Mouse (Mus musculus): ENCODE results near the gene Bet1l. TPM values are rescaled to one million over a fixed set of nuclear protein-coding genes. Genes with fewer than 3 reads are reported as not detected.

Bet1l gene
- polyA plus RNA-seq, 1 experiment: 40.0 TPM

DNA sequence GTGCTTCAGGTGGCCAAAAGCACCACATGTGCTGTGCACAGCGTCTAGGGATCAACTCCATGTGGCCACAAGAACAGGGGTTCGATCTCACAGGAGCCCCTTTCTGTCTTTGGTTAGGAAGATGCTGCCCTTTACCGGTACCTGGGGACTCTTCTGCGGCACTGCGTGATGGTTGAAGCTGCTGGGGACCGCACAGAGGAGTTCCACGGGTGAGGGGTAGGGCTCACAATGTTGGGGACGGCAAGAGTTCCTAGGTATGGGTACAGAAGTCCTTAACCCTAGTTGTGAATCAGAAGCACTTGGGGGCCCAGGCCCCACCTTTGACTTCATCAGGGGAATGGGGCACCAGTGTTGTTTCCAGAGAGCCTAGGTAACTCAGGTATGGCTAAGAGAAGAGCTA, 1.4 kb upstream of the Bet1l start:
- DNase-seq (ENCODE audit: low read depth): no peak

DNA sequence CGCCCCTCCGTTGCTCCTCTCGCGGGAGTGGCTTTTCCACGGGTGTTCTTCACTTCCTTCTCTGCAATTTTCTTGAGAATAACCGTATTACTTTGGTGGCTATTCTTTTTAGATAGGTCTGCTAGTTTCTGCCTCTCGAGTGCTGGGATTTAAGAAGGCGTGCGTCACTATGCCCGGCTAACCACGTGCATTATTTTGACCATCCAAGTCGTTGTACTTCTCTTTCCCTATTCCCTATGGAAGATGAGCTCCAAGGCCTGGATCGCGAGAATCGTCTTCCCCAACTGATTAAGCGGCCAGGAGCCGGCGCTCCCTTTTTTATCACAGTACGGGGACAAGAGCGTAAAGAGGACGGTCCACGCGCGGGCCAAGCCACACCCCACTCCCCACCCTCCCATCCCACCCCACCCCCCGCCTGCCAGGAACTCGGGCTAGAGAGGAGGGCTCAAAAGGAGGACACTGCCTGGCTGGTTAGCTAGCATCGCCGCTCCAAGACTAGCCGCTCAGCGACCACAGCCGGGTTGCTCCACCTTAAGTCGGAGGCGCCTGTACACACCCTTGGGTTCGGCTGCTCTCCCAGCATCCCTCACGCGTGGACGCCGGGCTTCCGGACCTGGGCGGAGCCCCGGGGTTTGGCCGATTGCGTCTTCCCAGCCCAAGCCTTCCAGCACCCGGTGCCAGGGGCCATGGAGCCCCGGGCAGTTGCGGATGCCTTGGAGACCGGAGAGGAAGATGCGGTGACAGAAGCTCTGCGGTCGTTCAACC, 410 bp downstream of the Bet1l start, which contains the start of gene Ric8a:
TSS of gene Ric8a (plus strand) at position 173 of the 765 bp plus-strand sequence.
- no peak for DNase-seq (ENCODE audit: low read depth)

DNA sequence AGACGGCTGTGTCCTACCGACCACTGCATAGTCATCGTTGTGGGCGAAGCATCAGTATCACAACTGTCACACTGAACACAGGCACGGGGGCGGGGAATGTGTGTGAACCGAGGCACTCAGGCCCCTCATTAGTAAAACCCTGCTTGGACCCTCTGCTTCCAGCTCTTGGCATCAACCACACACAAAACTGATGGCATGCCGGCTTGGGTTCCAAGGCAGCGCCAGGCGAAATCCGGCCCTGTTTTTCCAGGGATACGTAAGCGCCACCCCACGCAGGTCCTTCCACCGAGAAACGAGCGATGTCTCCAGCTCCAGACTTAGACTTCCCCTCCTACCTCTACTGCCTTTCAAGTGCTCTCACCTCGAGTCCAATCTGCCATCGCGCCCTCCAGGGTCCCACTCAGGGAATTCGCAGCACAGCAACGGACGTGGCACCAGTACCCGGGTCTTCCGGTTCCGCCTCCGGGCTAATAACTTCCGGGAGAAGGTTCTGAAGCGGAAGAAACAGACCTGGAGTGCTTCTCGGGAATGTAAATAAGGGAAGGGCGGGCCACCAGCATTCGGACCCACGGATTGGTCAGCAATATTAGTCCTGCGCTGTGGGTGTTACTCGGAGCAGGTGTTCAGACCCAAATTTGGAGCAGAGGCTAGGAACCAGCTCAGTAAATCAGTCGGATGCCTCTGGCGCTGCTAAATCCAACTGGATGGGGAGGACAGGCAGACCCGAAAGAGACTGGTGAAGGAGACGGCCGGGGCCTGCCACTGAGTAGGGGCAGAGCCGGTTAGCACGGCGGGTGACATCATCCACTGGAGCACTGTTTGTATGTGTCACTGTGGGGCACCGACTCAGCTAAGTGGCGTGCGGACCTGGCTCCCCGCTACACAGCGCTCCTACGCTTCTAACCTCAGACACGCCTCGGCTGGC, 1.3 kb downstream of the Bet1l start, which contains the start of gene Gm45785:
TSS of gene Gm45785 (minus strand) at position 472 of the 925 bp plus-strand sequence.
- peak; percentile 83 for DNase-seq (ENCODE audit: low read depth)

DNA sequence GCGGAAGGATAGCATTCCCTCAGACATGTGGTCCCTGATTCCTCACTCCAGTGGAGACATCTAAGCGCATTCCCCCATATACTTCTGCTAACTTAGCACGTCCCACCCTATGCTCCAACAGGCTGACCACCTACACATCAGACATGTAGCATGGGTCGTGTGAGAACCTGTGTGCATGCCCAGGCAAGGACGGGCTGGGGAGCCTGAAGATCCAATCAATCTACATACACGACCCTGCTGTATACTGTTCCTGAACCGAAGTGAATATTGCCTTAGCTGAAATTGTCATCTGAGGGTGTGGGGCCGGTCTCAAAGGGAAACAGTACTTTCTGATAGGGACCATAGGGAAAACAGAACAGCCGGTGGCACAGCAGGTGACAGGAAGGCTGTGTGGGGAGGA, 2.2 kb downstream of the Bet1l start:
- DNase-seq (ENCODE audit: low read depth): no peak

DNA sequence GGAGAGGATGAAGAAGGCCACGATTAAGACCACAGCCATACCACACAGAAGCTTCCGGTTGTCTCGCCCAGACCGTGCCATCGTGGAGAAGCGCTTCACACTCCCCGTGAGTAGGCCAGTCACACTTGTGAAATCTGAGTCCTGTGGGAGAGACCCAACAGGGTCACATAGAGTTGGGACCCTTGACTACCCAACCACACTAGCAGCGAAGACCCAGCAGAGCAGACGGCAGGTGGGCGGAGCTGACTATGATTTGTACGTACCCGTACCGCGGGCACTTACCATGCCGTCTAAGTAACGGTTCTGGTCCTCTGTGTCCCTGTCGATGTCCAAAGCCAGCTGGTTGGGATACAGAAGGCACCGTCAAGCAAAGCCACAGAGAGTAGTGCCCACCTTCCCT, 2.9 kb downstream of the Bet1l start:
- no peak for DNase-seq (ENCODE audit: low read depth)

DNA sequence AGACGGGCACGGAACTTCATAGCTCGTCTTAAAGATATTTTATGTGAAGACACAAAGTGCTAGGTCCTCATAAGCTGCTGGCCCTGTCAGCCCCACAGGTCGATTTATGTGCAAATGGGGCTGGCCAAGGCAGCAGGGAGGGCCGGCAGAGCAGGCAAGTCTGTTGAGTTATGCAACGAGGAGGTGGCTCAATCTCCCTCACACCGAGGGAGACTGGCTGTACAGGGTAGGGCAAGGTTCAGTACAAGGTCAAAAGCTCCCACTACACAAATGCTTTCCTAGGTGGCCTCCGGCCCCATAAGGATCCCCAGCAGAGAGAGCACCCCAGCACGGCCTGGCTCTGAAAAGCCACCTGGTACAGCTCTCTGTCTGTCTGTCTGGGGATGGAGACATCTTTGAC, 4.0 kb downstream of the Bet1l start:
- no peak for DNase-seq (ENCODE audit: low read depth)

DNA sequence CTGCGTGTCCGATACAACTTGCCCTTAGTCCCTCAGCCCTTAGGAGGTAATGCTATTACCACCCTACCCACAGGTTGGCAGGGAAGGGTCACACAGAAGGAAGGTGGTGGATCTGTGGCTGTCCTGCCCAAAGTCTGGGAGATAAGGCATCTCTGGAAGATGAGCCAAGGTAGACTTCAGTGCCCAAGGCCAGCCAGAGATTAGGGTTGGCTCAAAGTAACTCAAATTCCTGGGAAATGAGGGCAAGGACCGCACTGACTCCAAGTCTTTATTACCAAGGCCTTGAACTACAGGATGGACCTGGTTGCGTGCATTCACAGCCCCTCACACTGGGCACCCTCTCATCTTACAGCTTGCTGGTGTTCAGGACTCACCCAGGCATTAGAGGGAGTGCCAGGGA, 5.5 kb downstream of the Bet1l start:
- no peak for DNase-seq (ENCODE audit: low read depth)

DNA sequence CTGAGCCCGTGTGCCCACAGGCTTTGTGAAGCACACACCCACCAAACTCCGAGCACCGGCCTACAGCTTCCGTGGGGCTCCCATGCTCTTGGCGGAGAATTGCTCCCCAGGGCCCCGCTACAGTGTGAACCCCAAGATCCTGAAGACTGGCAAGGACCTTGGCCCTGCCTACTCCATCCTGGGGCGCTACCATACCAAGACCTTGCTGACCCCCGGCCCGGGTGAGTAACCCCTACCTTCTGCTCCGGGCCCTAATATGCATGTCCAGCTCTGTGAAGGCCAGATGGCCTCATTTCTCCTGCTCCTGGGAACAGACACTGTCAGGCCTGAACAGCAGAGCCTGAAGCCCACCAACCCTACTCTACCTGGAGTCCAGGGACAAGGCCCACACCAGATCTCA, 8.8 kb downstream of the Bet1l start:
- DNase-seq (ENCODE audit: low read depth): no peak

DNA sequence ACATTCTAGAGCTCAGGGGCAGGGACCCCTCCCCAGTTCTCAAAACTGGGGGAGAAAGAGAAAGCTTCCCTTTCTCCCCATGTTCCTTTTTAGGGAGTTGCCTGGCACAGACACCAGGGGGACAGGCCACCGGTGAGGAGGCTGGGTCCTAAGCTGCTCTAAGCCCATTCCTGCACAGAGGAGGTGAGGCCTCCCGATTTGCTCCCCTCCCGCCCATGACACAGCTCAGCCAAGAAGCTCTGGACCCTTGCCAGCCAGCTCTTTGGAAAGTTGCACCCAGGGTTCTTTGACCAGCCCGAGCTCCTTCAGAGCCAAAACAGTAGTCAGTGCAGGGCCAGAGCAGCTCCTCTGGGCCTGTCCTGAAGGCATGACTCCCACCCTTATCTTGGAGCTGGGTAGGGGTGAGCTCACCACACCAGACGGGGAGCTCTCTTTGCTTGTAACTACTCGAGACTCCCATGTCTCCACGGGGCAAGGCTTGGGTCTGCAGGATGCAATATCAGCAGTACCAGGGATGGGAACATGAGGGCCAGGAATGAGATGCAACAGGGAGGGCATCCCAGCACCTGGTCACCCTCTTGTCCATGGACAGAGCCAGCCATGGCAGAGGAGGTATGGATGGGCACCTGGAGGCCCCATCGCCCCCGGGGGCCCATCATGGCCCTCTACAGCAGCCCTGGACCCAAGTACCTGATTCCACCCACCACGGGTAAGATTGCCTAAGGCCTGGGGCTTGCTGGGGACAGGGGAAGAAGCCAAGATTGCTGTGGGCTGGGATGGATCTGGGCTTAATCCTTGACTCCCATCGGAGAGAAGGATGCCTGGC, 9.4 kb downstream of the Bet1l start, which contains the start of gene Odf3:
TSS of gene Odf3 (plus strand) at position 51 of the 826 bp plus-strand sequence.
- DNase-seq (ENCODE audit: low read depth): no peak

DNA sequence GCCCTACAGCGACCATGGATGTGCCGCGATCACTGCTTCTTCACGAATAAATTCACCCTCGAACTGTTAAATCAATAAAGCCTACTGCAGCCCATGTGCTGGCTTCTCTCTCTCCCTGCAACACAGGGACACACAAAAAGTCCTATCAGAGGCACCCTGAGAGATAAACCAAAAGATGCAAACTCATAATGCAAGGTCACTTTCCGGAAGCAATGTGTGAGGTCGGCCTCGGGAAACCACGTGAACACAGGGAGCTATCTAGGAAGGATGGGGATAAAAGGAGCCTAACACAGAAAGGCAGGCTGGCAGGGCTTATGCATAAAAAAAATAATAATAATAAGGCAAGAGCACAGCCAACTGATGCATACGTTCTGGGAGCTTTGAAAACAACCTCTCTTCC, 10.7 kb downstream of the Bet1l start:
- no peak for DNase-seq (ENCODE audit: low read depth)

DNA sequence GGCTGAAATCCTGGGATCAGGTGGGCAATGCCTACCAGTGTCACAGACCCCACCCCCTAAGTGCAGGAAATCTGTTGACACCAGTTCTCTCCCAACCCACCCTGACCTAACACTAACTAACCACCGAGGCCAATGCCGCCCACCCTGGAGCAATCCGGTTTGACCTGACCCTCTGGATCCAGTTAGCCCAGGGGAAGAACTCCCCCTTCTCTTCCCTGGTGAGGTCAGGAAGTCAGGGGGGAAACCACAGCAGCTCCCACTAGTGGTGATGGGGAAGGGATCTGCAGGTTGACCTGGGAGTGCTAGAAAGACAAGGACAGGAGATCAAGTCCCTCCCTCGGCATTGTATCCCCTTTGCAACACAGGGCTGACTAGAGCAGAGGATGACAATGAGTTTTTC, 11.7 kb downstream of the Bet1l start:
- DNase-seq (ENCODE audit: low read depth): no peak

DNA sequence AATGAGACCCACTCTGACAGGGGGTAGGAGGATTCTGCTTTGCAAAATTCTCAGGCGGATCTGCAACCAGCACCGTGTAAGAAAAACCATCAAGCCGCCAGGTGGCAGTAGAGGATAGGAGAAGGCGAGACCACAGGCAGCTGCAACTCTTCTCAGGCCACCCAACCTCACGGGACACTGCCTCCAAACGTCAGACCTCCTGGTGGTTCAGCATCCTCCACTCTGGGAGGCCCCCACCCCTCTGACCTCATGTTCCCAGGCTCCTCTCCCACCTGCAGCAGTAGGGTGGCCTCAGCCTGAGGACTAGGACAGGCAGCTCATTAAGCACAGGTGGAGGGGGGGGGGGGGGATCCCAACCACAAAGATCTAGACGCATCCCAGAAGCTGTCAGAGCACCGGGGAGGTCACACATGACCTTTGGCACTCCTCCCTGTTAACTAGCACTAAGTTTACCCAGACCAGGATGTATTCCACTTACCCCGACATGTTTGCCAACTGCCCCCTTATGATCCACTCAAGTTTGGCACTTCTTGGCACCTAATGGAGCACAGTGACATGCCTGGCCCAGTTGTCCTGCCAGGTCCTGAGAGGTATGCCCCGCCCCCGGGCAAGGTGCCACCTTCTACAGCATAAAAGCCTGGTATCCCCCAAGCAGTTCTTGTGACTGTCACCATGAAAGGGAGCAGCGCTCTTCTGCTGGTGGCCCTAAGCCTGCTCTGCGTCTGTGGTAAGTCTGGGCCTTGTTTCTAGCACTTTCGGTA, 12.3 kb downstream of the Bet1l start, which contains the start of gene Scgb1c1:
TSS of gene Scgb1c1 (plus strand) at position 643 of the 761 bp plus-strand sequence.
- DNase-seq (ENCODE audit: low read depth): no peak

DNA sequence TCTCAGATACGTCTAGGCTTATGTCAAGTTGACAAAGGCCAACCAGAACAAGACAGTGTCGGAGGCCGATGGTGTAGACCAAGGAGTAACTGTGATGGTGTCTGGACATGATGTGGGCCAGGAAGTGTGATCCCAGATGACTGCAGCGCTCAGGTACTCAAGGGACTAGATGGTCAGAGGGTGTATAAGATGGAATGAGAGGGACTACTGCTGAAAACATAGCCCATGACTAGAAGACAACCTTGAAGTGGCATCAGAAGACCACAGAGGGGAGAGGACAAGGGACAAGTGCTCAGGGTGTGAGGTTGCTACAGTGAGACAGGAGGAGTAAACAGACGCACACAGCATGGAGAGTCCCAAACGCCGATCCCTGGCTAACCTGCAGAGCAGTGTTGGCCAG, 13.6 kb downstream of the Bet1l start:
- no peak for DNase-seq (ENCODE audit: low read depth)

DNA sequence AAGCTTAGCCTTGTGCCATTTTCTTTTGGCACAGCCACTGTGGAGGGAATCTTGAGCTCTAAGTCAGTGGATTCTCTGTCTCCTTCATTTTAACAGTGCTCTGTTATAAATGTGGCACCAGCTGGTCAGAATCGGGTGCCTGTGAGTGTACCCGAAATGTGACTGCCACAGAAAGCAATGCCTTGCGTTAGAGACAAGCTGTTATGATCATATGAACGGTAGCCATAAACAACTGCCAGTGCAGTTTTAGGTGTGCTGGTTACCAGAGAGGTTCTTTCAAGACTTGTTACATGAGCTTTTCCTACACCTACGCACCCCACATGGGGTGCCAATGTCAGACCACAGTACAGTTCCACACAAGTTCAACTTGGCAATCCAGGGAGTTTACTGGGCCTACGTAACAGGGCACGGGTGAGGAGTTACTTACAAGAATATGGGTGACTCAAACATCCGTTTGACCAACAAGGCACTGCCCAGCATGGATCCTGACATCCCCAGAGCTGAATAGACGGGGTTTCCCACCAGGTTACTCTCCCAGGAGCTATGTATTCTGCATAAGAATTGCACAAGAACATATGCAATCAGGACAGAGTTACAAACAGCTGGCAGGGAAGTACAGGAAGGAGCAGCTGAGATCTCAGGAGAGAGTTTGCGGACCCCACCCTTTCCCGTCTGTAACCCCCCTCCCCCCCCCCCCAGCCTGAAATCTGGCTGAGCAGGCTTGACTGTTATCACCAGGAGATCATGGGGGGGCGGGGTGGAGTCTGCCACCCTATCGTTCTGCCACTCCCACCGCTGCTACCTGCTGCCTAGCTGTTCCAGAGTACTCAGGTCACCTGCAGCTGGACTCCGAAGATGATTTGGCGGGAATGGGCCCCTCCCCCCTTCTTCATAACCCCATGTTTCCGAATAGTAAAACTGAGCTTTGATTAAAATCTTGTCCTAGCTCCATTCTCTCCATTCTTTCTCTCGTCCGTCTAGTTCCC, 16.3 kb downstream of the Bet1l start:
- DNase-seq (ENCODE audit: low read depth): peak; percentile 89

DNA sequence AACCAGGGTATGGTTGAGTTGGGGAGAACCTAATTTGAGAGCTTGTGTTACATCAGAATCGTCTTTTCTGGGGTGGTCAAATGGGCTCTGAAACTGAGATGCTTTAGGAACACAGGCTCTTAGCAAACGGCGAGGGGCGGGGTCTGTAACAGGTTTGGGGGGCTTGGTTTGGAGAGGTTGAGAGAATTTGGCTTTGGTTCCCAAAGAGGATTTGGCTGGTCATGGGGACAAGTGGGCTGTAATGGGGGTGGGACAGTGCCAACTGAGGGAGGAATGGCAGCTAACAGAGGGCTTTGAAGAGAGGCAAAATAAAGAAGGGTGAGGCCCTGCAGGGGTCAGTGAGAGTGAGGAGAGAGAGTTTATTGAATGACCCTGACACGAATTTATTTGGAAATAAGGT, 17.8 kb downstream of the Bet1l start:
- no peak for DNase-seq (ENCODE audit: low read depth)

DNA sequence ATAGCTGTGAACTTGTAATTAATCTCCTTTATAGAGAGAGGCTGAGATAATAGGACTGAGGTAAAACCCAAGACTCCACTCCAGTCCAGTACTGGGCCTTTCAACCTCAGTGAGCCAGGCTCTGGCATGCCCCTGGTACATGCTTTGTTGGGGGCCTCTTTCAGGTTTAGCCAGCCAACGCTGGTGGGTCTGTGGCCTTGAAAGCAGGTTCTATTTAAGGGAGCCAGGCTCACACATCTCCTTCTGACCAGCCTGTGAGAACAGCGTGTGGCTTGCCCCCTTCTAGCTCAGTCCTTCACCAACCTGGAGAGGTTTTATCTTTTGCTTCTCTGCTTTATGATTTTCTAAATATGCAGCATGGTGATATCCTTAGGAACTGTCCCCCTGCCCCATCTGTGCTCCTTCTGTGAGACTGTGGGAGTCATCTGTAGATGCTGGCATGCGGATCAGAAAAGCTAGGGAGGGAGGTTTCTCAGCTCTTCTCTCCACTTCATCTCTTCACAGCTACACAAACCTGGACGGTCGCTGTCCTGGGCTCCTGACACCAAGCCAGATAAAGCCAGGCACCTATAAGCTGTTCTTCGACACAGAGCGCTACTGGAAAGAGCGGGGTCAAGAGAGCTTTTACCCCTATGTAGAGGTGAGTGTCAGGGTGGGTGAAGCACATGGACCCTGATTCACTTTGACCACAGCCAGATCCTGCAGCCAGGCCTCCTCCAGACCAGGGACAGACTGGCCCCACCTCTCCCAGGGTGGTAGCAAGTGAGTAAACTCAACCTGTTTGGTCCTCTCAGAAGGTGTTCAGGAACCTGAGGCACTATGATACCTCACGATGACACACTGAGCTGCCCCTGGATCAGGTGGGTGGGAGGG, 20.9 kb downstream of the Bet1l start:
- DNase-seq (ENCODE audit: low read depth): no peak

DNA sequence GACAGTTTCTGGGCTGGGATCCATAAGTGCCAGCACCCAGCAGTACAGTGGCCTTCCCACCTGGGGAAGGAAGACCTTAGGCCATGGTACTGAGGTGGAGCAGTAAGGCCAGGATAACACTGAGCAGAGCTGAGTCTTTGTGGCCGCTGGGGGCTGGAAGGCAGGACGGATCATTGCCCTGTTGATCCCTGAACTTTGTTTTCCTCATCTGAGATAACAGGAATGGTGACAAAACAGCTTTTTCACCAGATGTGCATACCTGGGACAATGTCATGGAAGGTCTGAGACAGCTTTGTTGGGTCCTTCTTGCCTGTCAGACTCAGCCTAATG, 21.7 kb downstream of the Bet1l start:
- DNase-seq (ENCODE audit: low read depth): no peak

DNA sequence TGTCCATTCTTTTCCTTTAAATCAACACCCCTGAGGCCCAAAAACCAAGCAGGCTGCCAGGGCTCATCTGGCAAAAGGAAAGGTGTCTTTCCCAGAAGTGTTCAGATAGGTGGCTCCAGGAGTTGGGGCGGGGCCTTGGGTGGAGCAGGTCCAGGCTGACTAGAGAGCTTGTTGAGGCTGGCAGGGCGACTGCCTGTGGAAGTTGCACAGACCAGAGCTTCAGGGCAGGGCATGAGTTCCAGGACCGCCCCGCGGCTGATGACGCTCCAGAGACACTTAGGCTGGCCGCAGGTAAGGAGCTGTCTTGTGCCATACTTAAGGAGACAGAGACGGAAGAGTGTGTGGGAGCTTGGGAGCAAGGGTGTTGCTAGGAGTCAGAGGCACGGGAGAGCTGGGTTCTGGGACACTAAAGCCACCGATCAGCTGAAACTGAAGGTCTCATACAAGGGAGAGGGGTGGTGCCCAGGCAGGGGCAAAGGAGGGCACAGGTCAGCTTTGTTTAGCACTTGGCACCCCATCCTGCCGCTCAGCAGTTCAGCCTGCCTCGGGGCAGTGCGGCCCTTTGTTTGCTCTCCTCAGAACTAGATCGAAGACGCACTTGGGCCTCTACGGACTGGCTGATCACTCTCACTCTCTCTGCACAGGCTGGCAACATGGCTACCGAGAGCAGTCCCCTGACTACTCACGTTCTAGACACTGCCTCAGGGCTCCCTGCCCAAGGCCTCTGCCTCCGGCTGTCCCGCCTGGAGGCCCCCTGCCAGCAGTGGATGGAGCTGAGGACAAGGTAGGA, 22.2 kb downstream of the Bet1l start, which contains the start of gene Urah:
TSS of gene Urah (plus strand) at position 51 of the 790 bp plus-strand sequence.
- peak; percentile 87 for DNase-seq (ENCODE audit: low read depth)

All from gonadal fat pad, adult 2 months (tissue).